Mouse (Mus musculus): ENCODE results near the gene Spryd3. TPM values are rescaled to one million over a fixed set of nuclear protein-coding genes. Genes with fewer than 3 reads are reported as not detected.
A peak's percentile ranks its signal among the peaks of the same experiment; 100 is the strongest.

Gene Spryd3
- polyA plus RNA-seq (2011; ENCODE audit: insufficient read length, low read depth, missing spikeins) = 35.5 and 36.0 TPM in 2 replicates

DNA sequence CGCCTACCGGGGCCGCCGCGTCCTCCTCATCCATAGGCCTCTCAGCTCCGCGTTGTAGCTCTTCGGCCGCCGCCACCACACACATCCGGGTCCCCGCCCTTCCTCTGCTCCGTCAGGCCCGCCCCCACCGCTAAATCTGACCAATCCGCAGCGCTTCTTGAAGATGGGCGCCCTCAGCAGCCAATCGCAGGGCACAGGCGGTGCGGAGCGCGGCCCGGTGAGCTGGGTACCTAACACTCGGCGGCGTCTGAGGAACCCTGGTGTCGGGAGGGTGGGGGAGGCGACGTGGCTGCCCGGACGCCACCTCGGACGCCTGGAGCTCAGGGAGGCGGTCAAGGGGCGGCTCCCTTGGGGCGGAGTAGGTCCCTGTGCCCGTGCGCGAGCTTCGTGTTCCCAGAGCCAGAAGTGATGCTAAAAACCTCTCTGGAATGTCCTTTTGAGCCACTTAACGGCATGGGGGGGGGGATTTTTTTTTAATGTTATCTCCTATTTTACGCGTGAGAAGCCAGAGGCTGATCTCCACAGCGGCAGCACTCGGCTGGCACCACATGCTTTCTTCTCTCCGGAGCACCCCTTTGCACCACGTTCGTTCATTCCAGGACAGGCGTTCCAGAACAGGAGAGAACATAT lies at the start of gene Spryd3:
Spryd3 (minus strand) TSS at position 106 of the 630 bp plus-strand sequence.
- TF ChIP-seq CTCF (IDR thresholded peaks at IDR 0.05; ENCODE audit: borderline replicate concordance, insufficient read depth, low read length) = no peak
- peak; percentile 73 for TF ChIP-seq POLR2A (IDR thresholded peaks at IDR 0.05; ENCODE audit: low read depth, low read length)
- H3K4me3 ChIP-seq (ENCODE audit: insufficient read depth, low read length) = peak within 1 kb of the TSS; percentile 91
- peak within 1 kb of the TSS; percentile 89 for H3K27ac ChIP-seq (ENCODE audit: insufficient read depth, low read length)
- no peaks in the 10 kb centered on the region for H3K4me1 ChIP-seq (ENCODE audit: control insufficient read depth, insufficient read depth, low read length)

DNA sequence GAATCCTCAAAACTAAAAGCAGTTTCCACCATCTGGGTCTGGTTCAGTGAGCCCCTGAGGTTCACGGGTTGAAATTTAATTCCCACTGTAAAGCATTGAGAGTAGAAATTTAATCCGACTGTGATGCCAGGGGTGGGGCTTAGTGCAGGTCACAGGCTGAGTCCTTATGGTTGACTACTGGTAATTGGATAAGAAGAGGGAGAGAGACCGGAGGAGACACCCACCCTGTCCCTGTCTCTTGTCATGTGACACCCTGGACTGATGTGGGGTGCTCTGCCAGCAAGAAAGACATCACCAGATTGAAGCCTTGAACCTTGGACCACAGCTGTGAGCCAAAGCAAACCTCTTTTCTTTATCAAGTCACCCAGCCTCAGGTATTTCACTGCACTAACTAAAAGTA lies 47.0 kb upstream of the Spryd3 start:
- H3K27ac ChIP-seq (ENCODE audit: insufficient read depth, low read length) = no peak overlapping the region
- no peaks in the 10 kb centered on the region for H3K4me1 ChIP-seq (ENCODE audit: control insufficient read depth, insufficient read depth, low read length)
- no peak for TF ChIP-seq POLR2A (IDR thresholded peaks at IDR 0.05; ENCODE audit: low read depth, low read length)
- no peak for TF ChIP-seq CTCF (IDR thresholded peaks at IDR 0.05; ENCODE audit: borderline replicate concordance, insufficient read depth, low read length)
- H3K4me3 ChIP-seq (ENCODE audit: insufficient read depth, low read length) = no peak overlapping the region

DNA sequence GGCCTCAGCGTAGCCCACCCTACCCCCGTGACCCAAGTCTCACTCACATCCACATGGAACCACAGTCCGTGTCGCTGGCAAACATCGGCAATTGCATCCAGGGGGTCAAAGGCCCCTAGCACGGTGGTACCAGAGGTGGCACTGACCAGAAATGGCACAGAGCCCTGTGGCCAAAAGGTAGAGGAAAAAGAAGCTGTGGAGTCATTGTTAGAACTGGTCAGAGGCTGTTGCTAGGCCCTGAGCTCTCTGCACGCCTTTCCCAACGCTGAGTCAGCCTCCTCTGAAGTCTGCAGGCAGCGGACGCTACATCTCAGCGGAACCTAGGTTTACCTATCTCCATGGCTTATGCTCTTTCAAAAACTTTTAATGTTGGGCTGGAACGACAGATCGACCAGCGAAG lies 43.9 kb upstream of the Spryd3 start:
- no peak for TF ChIP-seq CTCF (IDR thresholded peaks at IDR 0.05; ENCODE audit: borderline replicate concordance, insufficient read depth, low read length)
- no peak for TF ChIP-seq POLR2A (IDR thresholded peaks at IDR 0.05; ENCODE audit: low read depth, low read length)
- Histone ChIP-seq H3K27ac (ENCODE audit: insufficient read depth, low read length) (no peak overlapping the region), H3K4me1 (ENCODE audit: control insufficient read depth, insufficient read depth, low read length) (no peaks in the 10 kb centered on the region), H3K4me3 (ENCODE audit: insufficient read depth, low read length) (no peak overlapping the region)

DNA sequence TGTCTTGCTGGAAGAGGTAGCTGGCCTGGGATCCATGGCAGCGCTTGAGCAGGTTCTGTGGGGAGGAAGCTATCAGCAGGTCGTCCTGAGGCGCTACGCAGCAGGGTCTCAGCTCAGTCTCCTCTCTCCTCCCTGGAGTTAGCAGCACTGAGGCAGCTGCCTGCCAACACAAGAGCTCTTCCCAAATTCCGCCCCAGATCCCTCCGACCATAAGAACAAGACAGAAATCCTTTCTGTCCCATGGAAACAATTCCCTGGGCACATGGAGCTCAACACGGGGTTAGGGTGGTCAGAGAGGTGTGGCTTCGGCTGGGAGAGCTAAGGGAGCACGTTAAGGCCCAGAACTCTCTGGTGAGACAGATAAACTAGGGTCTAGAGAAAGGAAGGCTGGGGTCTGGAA lies 43.1 kb upstream of the Spryd3 start:
- Histone ChIP-seq H3K4me3 (ENCODE audit: insufficient read depth, low read length) (no peak overlapping the region), H3K4me1 (ENCODE audit: control insufficient read depth, insufficient read depth, low read length) (no peaks in the 10 kb centered on the region), H3K27ac (ENCODE audit: insufficient read depth, low read length) (no peak overlapping the region)
- TF ChIP-seq CTCF (IDR thresholded peaks at IDR 0.05; ENCODE audit: borderline replicate concordance, insufficient read depth, low read length) (no peak), POLR2A (IDR thresholded peaks at IDR 0.05; ENCODE audit: low read depth, low read length) (no peak)

DNA sequence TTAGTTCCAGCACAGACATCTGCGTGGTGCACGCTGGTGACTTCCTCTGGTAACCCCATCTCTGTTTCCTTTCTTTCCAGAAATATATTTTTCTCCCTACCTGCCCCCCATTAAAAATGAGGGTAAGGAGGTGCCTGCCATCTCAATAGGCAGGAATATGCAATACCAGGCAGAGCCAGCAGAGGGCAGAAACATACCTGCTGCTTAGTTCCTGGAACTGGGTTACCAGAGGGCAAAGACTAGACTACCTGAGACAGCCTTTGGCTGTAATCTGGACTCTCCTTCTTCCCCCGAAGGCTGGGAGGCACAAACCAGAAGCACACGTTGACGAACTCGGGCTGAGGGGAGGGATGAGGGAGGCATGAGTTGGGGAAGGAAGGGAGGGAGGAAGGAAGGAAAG lies 42.2 kb upstream of the Spryd3 start:
- H3K4me1 ChIP-seq (ENCODE audit: control insufficient read depth, insufficient read depth, low read length) = no peaks in the 10 kb centered on the region
- no peak for TF ChIP-seq POLR2A (IDR thresholded peaks at IDR 0.05; ENCODE audit: low read depth, low read length)
- peak; percentile 50; the same call in 1 of the 2 replicates for TF ChIP-seq CTCF (IDR thresholded peaks at IDR 0.05; ENCODE audit: borderline replicate concordance, insufficient read depth, low read length)

DNA sequence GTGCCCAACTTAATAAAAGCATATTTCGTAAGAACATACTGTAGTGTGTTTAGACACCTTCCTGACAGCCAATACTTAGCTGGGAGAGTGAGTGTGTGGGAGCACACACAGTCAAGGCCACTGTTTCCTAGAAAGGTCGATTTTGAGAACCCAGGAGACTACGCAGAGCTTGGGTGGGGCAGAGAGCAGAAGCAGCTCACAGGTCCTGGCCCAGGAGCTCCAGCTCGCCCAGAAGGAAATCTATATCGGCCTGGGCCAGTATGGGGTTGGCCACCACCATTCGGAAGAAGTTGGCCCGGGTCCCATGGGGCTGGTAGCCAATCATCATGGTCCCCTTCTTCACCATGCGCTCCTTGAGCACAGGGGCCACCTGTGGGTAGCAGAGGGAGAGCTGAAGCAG lies 41.4 kb upstream of the Spryd3 start:
- H3K4me3 ChIP-seq (ENCODE audit: insufficient read depth, low read length) = no peak overlapping the region
- H3K27ac ChIP-seq (ENCODE audit: insufficient read depth, low read length) = no peak overlapping the region
- no peak for TF ChIP-seq POLR2A (IDR thresholded peaks at IDR 0.05; ENCODE audit: low read depth, low read length)
- TF ChIP-seq CTCF (IDR thresholded peaks at IDR 0.05; ENCODE audit: borderline replicate concordance, insufficient read depth, low read length) = no peak
- H3K4me1 ChIP-seq (ENCODE audit: control insufficient read depth, insufficient read depth, low read length) = no peaks in the 10 kb centered on the region

More for the DNA sequence above, 42.2 kb upstream of the Spryd3 start:
- H3K4me3 ChIP-seq (ENCODE audit: insufficient read depth, low read length) = no peak overlapping the region
- H3K27ac ChIP-seq (ENCODE audit: insufficient read depth, low read length) = no peak overlapping the region

GRCm38 (mm10) chr15:102176571-102177316 lies 40.7 kb upstream of the Spryd3 start:
- H3K4me1 ChIP-seq (ENCODE audit: control insufficient read depth, insufficient read depth, low read length) = no peaks in the 10 kb centered on the region
- H3K4me3 ChIP-seq (ENCODE audit: insufficient read depth, low read length) = no peak overlapping the region
- H3K27ac ChIP-seq (ENCODE audit: insufficient read depth, low read length) = no peak overlapping the region
- TF ChIP-seq CTCF (IDR thresholded peaks at IDR 0.05; ENCODE audit: borderline replicate concordance, insufficient read depth, low read length) (no peak), POLR2A (IDR thresholded peaks at IDR 0.05; ENCODE audit: low read depth, low read length) (no peak)

- no peak for TF ChIP-seq POLR2A (IDR thresholded peaks at IDR 0.05; ENCODE audit: low read depth, low read length)
- no peak for TF ChIP-seq CTCF (IDR thresholded peaks at IDR 0.05; ENCODE audit: borderline replicate concordance, insufficient read depth, low read length)
- H3K4me1 ChIP-seq (ENCODE audit: control insufficient read depth, insufficient read depth, low read length) = no peaks in the 10 kb centered on the region
- H3K27ac ChIP-seq (ENCODE audit: insufficient read depth, low read length) = no peak overlapping the region
- no peak overlapping the region for H3K4me3 ChIP-seq (ENCODE audit: insufficient read depth, low read length)
Observed at GRCm38 (mm10) chr15:102175736-102176319, 39.8 kb upstream of the Spryd3 start.

DNA sequence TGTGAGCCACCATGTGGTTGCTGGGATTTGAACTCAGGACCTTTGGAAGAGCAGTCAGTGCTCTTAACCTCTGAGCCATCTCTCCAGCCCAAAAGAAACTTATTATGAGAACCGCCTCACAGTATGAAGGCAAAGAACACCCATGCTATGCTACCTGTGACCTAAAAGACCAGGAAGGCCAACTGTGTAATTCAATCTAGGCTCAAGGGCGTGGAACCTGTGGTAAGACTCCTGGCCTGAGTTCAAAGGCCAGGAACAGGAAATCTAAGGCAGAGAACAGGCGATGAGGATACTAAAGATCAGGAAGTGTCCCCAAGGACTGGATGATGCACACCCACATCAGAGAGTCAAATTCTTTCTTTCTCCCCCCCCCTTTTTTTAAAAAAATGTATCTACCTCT lies 37.5 kb upstream of the Spryd3 start:
- H3K4me1 ChIP-seq (ENCODE audit: control insufficient read depth, insufficient read depth, low read length) = peaks cover 1% of the 10 kb centered on the region
- no peak overlapping the region for H3K27ac ChIP-seq (ENCODE audit: insufficient read depth, low read length)
- no peak overlapping the region for H3K4me3 ChIP-seq (ENCODE audit: insufficient read depth, low read length)
- TF ChIP-seq CTCF (IDR thresholded peaks at IDR 0.05; ENCODE audit: borderline replicate concordance, insufficient read depth, low read length) = no peak
- no peak for TF ChIP-seq POLR2A (IDR thresholded peaks at IDR 0.05; ENCODE audit: low read depth, low read length)

- Histone ChIP-seq H3K27ac (ENCODE audit: insufficient read depth, low read length) (no peak overlapping the region), H3K4me1 (ENCODE audit: control insufficient read depth, insufficient read depth, low read length) (peaks cover 17% of the 10 kb centered on the region), H3K4me3 (ENCODE audit: insufficient read depth, low read length) (no peak overlapping the region)
- no peak for TF ChIP-seq CTCF (IDR thresholded peaks at IDR 0.05; ENCODE audit: borderline replicate concordance, insufficient read depth, low read length)
- no peak for TF ChIP-seq POLR2A (IDR thresholded peaks at IDR 0.05; ENCODE audit: low read depth, low read length)
Observed at GRCm38 (mm10) chr15:102169064-102169463, 33.0 kb upstream of the Spryd3 start.

Measured in embryonic fibroblast, embryonic 13.5 days (primary cell).